Mouse (Mus musculus): ENCODE measurements at regions not wholly inside any gene's neighbourhood (a gene's known extent, or its start where the extent isn't known, plus 50 kb on each side); places are given as distances from the start of the nearest gene placed in this dataset.

- intact Hi-C loops (cut with DNase I), result loop anchor here (5.0 kb wide), 1 partner anchor 84 kb away; no protein-coding TSS in a partner anchor
- DNase-seq (ENCODE audit: low spot score in 2 of 2), result peak; percentile 63 to 71
Measured at GRCm38 (mm10) chrX:136321692-136322091, 51.6 kb downstream of the Bex3 start.

- intact Hi-C loops (cut with DNase I), result no loop called here
- DNase-seq (ENCODE audit: low spot score in 2 of 2), result peak in 1 of 2 experiments; percentile 2
Measured at GRCm38 (mm10) chrX:136365809-136366208, 95.8 kb downstream of the Bex3 start.

All from left cerebral cortex, postnatal 14 days (tissue).